Mouse (Mus musculus) ES-E14 (cell line): Measurements from ENCODE around the gene Ntm. TPM values are rescaled to one million over a fixed set of nuclear protein-coding genes. Genes with fewer than 3 reads are reported as not detected.

Experiments
- DNase-seq: peaks from one replicate; pipeline ENCODE4 v3.0.0-alpha.2; 2013; ENCODE audit warnings: low read depth, low spot score
- H3K27ac ChIP-seq: 2 replicates; pipeline ENCODE4 v1.5.1; 2012; ENCODE audit warnings: low read depth, mild to moderate bottlenecking, low read length, moderate library complexity, mixed read lengths; ENCODE audit not compliant: poor library complexity, insufficient read depth, severe bottlenecking
- H3K36me3 ChIP-seq: 2 replicates; pipeline ENCODE4 v1.6.1; 2012; ENCODE audit warnings: mild to moderate bottlenecking, low read length, moderate library complexity, mixed read lengths; ENCODE audit not compliant: control insufficient read depth, poor library complexity, insufficient read depth, severe bottlenecking
- H3K4me1 ChIP-seq, 2 experiments: fragments of 150-350 bp in 1 of 2; sonication (generic) in 1 of 2; 2 replicates each; pipeline ENCODE4 v1.6.1; 2012; ENCODE audit warnings: low read length in 2 of 2, mild to moderate bottlenecking in 1 of 2, mixed read lengths in 1 of 2; ENCODE audit not compliant: control insufficient read depth in 2 of 2, insufficient read depth in 2 of 2, poor library complexity in 1 of 2
- H3K4me3 ChIP-seq, 2 experiments: fragments of 150-350 bp in 1 of 2; sonication (generic) in 1 of 2; 2 replicates each; pipeline ENCODE4 v1.5.1; 2012; ENCODE audit warnings: low read length in 2 of 2, low read depth in 1 of 2, mild to moderate bottlenecking in 1 of 2, mixed read lengths in 1 of 2; ENCODE audit not compliant: insufficient read depth in 1 of 2, poor library complexity in 1 of 2, severe bottlenecking in 1 of 2
- H3K9ac ChIP-seq: 2 replicates; pipeline ENCODE4 v1.6.1; 2012; ENCODE audit warnings: low read depth, mild to moderate bottlenecking, low read length, mixed read lengths; ENCODE audit not compliant: poor library complexity, insufficient read depth, severe bottlenecking
- H3K9me3 ChIP-seq: fragments of 150-350 bp; sonication (generic); 2 replicates; pipeline ENCODE4 v1.6.1; 2012; ENCODE audit warnings: low read depth, mild to moderate bottlenecking, low read length; ENCODE audit not compliant: control insufficient read depth, insufficient read depth
- CHD2 ChIP-seq: IDR thresholded peaks from 2 replicates; pipeline ENCODE4 v1.6.1; 2014; ENCODE audit warnings: mild to moderate bottlenecking, low read depth, low read length, inconsistent platforms
- HCFC1 ChIP-seq: IDR thresholded peaks from 2 replicates; pipeline ENCODE4 v1.6.1; 2012; ENCODE audit warnings: low read length, inconsistent platforms, borderline replicate concordance; ENCODE audit not compliant: insufficient read depth
- MAFK ChIP-seq: IDR thresholded peaks from 2 replicates; pipeline ENCODE4 v1.6.1; 2014; ENCODE audit warnings: mild to moderate bottlenecking, low read depth, low read length, inconsistent platforms; ENCODE audit not compliant: insufficient read depth
- ZC3H11A ChIP-seq: IDR thresholded peaks from 2 replicates; pipeline ENCODE4 v1.6.1; 2012; ENCODE audit warnings: low read depth, mild to moderate bottlenecking, inconsistent platforms, low read length, borderline replicate concordance
- ZNF384 ChIP-seq: IDR thresholded peaks from 2 replicates; pipeline ENCODE4 v1.6.1; 2012; ENCODE audit warnings: low read depth, low read length, inconsistent platforms
- in situ Hi-C, 2 experiments: fragments of 600-800 bp; cut with MboI; formaldehyde crosslinking; loops; one replicate each; pipeline ENCODE4 v1.15.1; 2025; ENCODE audit warnings: low sequenced_read_pairs in 2 of 2, inconsistent platforms in 1 of 2; ENCODE audit not compliant: unreplicated experiment in 2 of 2
- total RNA-seq: library from RNA; depleted of rRNA; stranded (reverse); fragments of 300-350 nt; gene quantifications from 2 replicates; pipeline ENCODE4 v1.2.3, GENCODE M21; 2012

The Ntm gene
- total RNA-seq, 1 experiment: 0.67 TPM

- H3K36me3 ChIP-seq: no peaks in the 10 kb centered on the region
- no peak overlapping the region for H3K4me3 ChIP-seq
- H3K27ac ChIP-seq: no peak overlapping the region
- H3K4me1 ChIP-seq: no peaks in the 10 kb centered on the region
- no peaks in the 10 kb centered on the region for H3K9me3 ChIP-seq
- in situ Hi-C loops: no loop called here
- TF ChIP-seq HCFC1 (no peak), ZC3H11A (no peak), MAFK (no peak), CHD2 (no peak), ZNF384 (no peak)
- DNase-seq: no peak
- no peak overlapping the region for H3K9ac ChIP-seq
Observed at GRCm38 (mm10) chr9:29209243-29209642, 753.7 kb downstream of the Ntm start.

- no peak for DNase-seq
- Histone ChIP-seq H3K36me3 (no peaks in the 10 kb centered on the region), H3K4me1 (no peaks in the 10 kb centered on the region), H3K27ac (no peak overlapping the region), H3K9me3 (no peaks in the 10 kb centered on the region), H3K9ac (no peak overlapping the region), H3K4me3 (no peak overlapping the region)
- no peak for TF ChIP-seq ZNF384
- TF ChIP-seq CHD2: no peak
- no peak for TF ChIP-seq MAFK
- no peak for TF ChIP-seq ZC3H11A
- TF ChIP-seq HCFC1: no peak
- in situ Hi-C loops: no loop called here
Observed at GRCm38 (mm10) chr9:29208142-29208541, 754.8 kb downstream of the Ntm start.

GRCm38 (mm10) chr9:29205680-29206079 lies 757.3 kb downstream of the Ntm start:
- H3K4me1 ChIP-seq: no peaks in the 10 kb centered on the region
- no peak for TF ChIP-seq ZC3H11A
- TF ChIP-seq ZNF384: no peak
- H3K27ac ChIP-seq: no peak overlapping the region
- H3K9me3 ChIP-seq: no peaks in the 10 kb centered on the region
- in situ Hi-C loops: no loop called here
- no peak for DNase-seq
- H3K36me3 ChIP-seq: no peaks in the 10 kb centered on the region
- no peak overlapping the region for H3K9ac ChIP-seq
- no peak overlapping the region for H3K4me3 ChIP-seq

GRCm38 (mm10) chr9:29202196-29202595 lies 760.7 kb downstream of the Ntm start:
- Histone ChIP-seq H3K4me3 (no peak overlapping the region), H3K27ac (no peak overlapping the region), H3K9ac (no peak overlapping the region), H3K4me1 (no peaks in the 10 kb centered on the region), H3K36me3 (no peaks in the 10 kb centered on the region), H3K9me3 (no peaks in the 10 kb centered on the region)
- in situ Hi-C loops: no loop called here
- TF ChIP-seq HCFC1 (no peak), CHD2 (no peak), MAFK (no peak), ZC3H11A (no peak), ZNF384 (no peak)
- DNase-seq: no peak

- TF ChIP-seq ZC3H11A: no peak
- no peak for TF ChIP-seq MAFK
- no peak for TF ChIP-seq ZNF384
- no peak for TF ChIP-seq CHD2
- no peak for TF ChIP-seq HCFC1
- Histone ChIP-seq H3K4me1 (no peaks in the 10 kb centered on the region), H3K4me3 (no peak overlapping the region), H3K27ac (no peak overlapping the region), H3K9me3 (no peaks in the 10 kb centered on the region), H3K9ac (no peak overlapping the region; the same call in 1 of the 2 replicates), H3K36me3 (no peaks in the 10 kb centered on the region)
- DNase-seq: no peak
- in situ Hi-C loops: no loop called here
Observed at GRCm38 (mm10) chr9:29201163-29202053, 761.5 kb downstream of the Ntm start.
